Mouse (Mus musculus): ENCODE data around the gene Cracr2b. TPM values are rescaled to one million over a fixed set of nuclear protein-coding genes. Genes with fewer than 3 reads are reported as not detected.

The Cracr2b gene
- total and polyA plus RNA-seq, 2 experiments from 2014 or later: 23.9 to 134 TPM

DNA sequence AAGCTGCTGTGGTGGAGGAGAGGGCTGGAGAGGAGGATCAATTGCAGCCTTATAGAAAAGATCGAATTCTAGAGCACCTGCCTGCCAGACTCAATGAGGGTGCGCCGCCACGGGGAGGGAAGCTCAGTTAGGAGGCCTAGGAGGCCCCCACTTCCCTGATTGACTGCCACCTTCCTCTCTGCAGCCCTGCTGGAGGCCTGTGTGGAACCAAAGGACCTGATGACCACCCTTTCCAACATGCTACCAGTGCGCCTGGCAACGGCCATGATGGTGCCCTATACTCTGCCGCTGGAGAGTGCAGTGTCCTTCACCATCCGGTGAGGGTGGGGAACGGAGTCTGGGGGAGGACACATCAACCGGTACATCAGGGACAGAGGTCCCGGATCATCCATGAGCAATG, 2.2 kb upstream of the Cracr2b start:
- H3K27me3 ChIP-seq (ENCODE audit: control insufficient read depth, insufficient read depth, low read length): peaks cover 5% of the 10 kb centered on the region; the same call in 1 of the 2 replicates
- DNase-seq (ENCODE audit: low spot score) (no peak), ATAC-seq (ENCODE audit: insufficient read depth, low read depth) (no peak)
- H3K9me3 ChIP-seq (replicated peaks; ENCODE audit: control insufficient read depth, low read length): no peaks in the 10 kb centered on the region
- peaks cover 26% of the 10 kb centered on the region for H3K4me1 ChIP-seq (ENCODE audit: control insufficient read depth, insufficient read depth)
- 95% methylated on average over 11 of the region's 11 CpGs for WGBS
- H3K4me2 ChIP-seq (ENCODE audit: low read depth, low read length): no peak overlapping the region
- no peak overlapping the region for H3K4me3 ChIP-seq (ENCODE audit: low read depth, low read length)
- TF ChIP-seq EP300 (IDR thresholded peaks at IDR 0.05; ENCODE audit: low read depth) (no peak), CTCF (IDR thresholded peaks at IDR 0.05; ENCODE audit: low read depth) (no peak)
- H3K9ac ChIP-seq (replicated peaks; ENCODE audit: low read depth, low read length): no peak overlapping the region
- H3K27ac ChIP-seq (ENCODE audit: low read depth): no peak overlapping the region
- peaks cover 33% of the 10 kb centered on the region for H3K36me3 ChIP-seq (replicated peaks; ENCODE audit: control insufficient read depth, insufficient read depth, low read length)

GRCm38 (mm10) chr7:141459301-141459711, 1.6 kb upstream of the Cracr2b start:
- Histone ChIP-seq H3K27ac (ENCODE audit: low read depth) (no peak overlapping the region), H3K4me1 (ENCODE audit: control insufficient read depth, insufficient read depth) (peaks cover 26% of the 10 kb centered on the region), H3K36me3 (replicated peaks; ENCODE audit: control insufficient read depth, insufficient read depth, low read length) (peaks cover 33% of the 10 kb centered on the region), H3K9ac (replicated peaks; ENCODE audit: low read depth, low read length) (no peak overlapping the region), H3K4me3 (ENCODE audit: low read depth, low read length) (no peak overlapping the region), H3K9me3 (replicated peaks; ENCODE audit: control insufficient read depth, low read length) (no peaks in the 10 kb centered on the region), H3K4me2 (ENCODE audit: low read depth, low read length) (no peak overlapping the region), H3K27me3 (ENCODE audit: control insufficient read depth, insufficient read depth, low read length) (peaks cover 12% of the 10 kb centered on the region; the same call in 1 of the 2 replicates)
- DNase-seq (ENCODE audit: low spot score): no peak
- WGBS: 91% methylated on average over 17 of the region's 17 CpGs
- TF ChIP-seq CTCF (IDR thresholded peaks at IDR 0.05; ENCODE audit: low read depth) (no peak), EP300 (IDR thresholded peaks at IDR 0.05; ENCODE audit: low read depth) (no peak)
- ATAC-seq (ENCODE audit: insufficient read depth, low read depth): no peak

- WGBS: 63% methylated on average over 5 of the region's 5 CpGs
- no peak for ATAC-seq (ENCODE audit: insufficient read depth, low read depth)
- TF ChIP-seq CTCF (IDR thresholded peaks at IDR 0.05; ENCODE audit: low read depth) (no peak), EP300 (IDR thresholded peaks at IDR 0.05; ENCODE audit: low read depth) (no peak)
- H3K27ac ChIP-seq (ENCODE audit: low read depth): no peak overlapping the region
- no peak for DNase-seq (ENCODE audit: low spot score)
- no peak overlapping the region for H3K4me3 ChIP-seq (ENCODE audit: low read depth, low read length)
- no peaks in the 10 kb centered on the region for H3K9me3 ChIP-seq (replicated peaks; ENCODE audit: control insufficient read depth, low read length)
- H3K9ac ChIP-seq (replicated peaks; ENCODE audit: low read depth, low read length): no peak overlapping the region
- H3K36me3 ChIP-seq (replicated peaks; ENCODE audit: control insufficient read depth, insufficient read depth, low read length): peaks cover 33% of the 10 kb centered on the region
- H3K4me2 ChIP-seq (ENCODE audit: low read depth, low read length): no peak overlapping the region
- H3K4me1 ChIP-seq (ENCODE audit: control insufficient read depth, insufficient read depth): peaks cover 21% of the 10 kb centered on the region
- peaks cover 16% of the 10 kb centered on the region; the same call in 1 of the 2 replicates for H3K27me3 ChIP-seq (ENCODE audit: control insufficient read depth, insufficient read depth, low read length)
These were observed 898 bp upstream of the Cracr2b start for GRCm38 (mm10) chr7:141460001-141460390.

GRCm38 (mm10) chr7:141461521-141462332, 833 bp downstream of the Cracr2b start:
- H3K27me3 ChIP-seq (ENCODE audit: control insufficient read depth, insufficient read depth, low read length): peaks cover 16% of the 10 kb centered on the region; the same call in 1 of the 2 replicates
- peaks cover 33% of the 10 kb centered on the region for H3K36me3 ChIP-seq (replicated peaks; ENCODE audit: control insufficient read depth, insufficient read depth, low read length)
- DNase-seq (ENCODE audit: low spot score): peak; percentile 46
- H3K27ac ChIP-seq (ENCODE audit: low read depth): peak overlapping the region; percentile 77
- peak overlapping the region; percentile 63 for H3K4me3 ChIP-seq (ENCODE audit: low read depth, low read length)
- no peaks in the 10 kb centered on the region for H3K9me3 ChIP-seq (replicated peaks; ENCODE audit: control insufficient read depth, low read length)
- peaks cover 16% of the 10 kb centered on the region for H3K4me1 ChIP-seq (ENCODE audit: control insufficient read depth, insufficient read depth)
- 3% methylated on average over 59 of the region's 59 CpGs for WGBS
- peak overlapping the region; percentile 98 for H3K4me2 ChIP-seq (ENCODE audit: low read depth, low read length)
- TF ChIP-seq CTCF (IDR thresholded peaks at IDR 0.05; ENCODE audit: low read depth) (peak; percentile 28), EP300 (IDR thresholded peaks at IDR 0.05; ENCODE audit: low read depth) (no peak)
- H3K9ac ChIP-seq (replicated peaks; ENCODE audit: low read depth, low read length): peak overlapping the region; percentile 76
- no peak for ATAC-seq (ENCODE audit: insufficient read depth, low read depth)

GRCm38 (mm10) chr7:141462333-141462821, 1.5 kb downstream of the Cracr2b start:
- no peak for DNase-seq (ENCODE audit: low spot score)
- Histone ChIP-seq H3K9ac (replicated peaks; ENCODE audit: low read depth, low read length) (peak overlapping the region; percentile 76), H3K4me1 (ENCODE audit: control insufficient read depth, insufficient read depth) (peaks cover 16% of the 10 kb centered on the region), H3K27ac (ENCODE audit: low read depth) (peak overlapping the region; percentile 77), H3K4me2 (ENCODE audit: low read depth, low read length) (peak overlapping the region; percentile 98), H3K4me3 (ENCODE audit: low read depth, low read length) (peak overlapping the region; percentile 63), H3K36me3 (replicated peaks; ENCODE audit: control insufficient read depth, insufficient read depth, low read length) (peaks cover 30% of the 10 kb centered on the region), H3K9me3 (replicated peaks; ENCODE audit: control insufficient read depth, low read length) (no peaks in the 10 kb centered on the region), H3K27me3 (ENCODE audit: control insufficient read depth, insufficient read depth, low read length) (peaks cover 16% of the 10 kb centered on the region; the same call in 1 of the 2 replicates)
- no peak for TF ChIP-seq EP300 (IDR thresholded peaks at IDR 0.05; ENCODE audit: low read depth)
- no peak for TF ChIP-seq CTCF (IDR thresholded peaks at IDR 0.05; ENCODE audit: low read depth)
- no peak for ATAC-seq (ENCODE audit: insufficient read depth, low read depth)
- 31% methylated on average over 5 of the region's 5 CpGs for WGBS
